Mouse (Mus musculus) testis, adult 2 months (tissue): ENCODE results near the gene Imp4.

Source experiments
- CTCF ChIP-seq: fragments of 200-500 bp; IDR thresholded peaks from 2 replicates; pipeline ENCODE4 v1.5.1; 2012; ENCODE audit warnings: low read depth, mild to moderate bottlenecking, inconsistent platforms, low read length, moderate library complexity; ENCODE audit not compliant: control insufficient read depth, insufficient read depth, insufficient replicate concordance
- POLR2A ChIP-seq: fragments of 200-500 bp; IDR thresholded peaks from 2 replicates; pipeline ENCODE4 v1.6.1; 2012; ENCODE audit warnings: low read depth, mild to moderate bottlenecking, inconsistent platforms, low read length, moderate library complexity; ENCODE audit not compliant: control insufficient read depth

DNA sequence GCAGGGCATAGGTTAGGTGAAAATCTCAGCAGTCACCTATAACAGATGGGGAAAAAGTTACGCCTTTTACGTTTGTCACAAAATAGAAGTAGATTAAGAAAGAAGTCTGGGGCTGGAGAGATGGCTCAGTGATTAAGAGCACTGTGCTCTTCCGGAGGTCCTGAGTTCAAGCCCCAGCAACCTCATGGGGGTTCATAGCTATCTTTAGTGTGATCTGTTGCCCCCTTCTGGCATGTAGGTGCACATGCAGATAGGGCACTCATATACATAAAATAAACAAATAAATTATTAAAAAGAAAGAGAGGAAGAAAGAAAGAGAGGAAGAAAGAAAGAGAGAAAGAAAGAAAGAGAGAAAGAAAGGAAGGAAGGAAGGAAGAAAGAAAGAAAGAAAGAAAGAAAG is 47.7 kb downstream of the Imp4 start:
- TF ChIP-seq CTCF = no peak
- no peak for TF ChIP-seq POLR2A
